Mouse (Mus musculus): ENCODE measurements around the gene C8g.
A peak's percentile ranks its signal among the peaks of the same experiment; 100 is the strongest.

The C8g gene

GRCm38 (mm10) chr2:25500071-25500575 is 1.4 kb downstream of the C8g start:
- peak; percentile 8 to 63 for DNase-seq

- no peak for DNase-seq
Observed at GRCm38 (mm10) chr2:25498622-25499478, 2.7 kb downstream of the C8g start.

GRCm38 (mm10) chr2:25497846-25498575 is 3.5 kb downstream of the C8g start:
- no peak for DNase-seq

- DNase-seq = peak in 1 of 2 experiments; percentile 28
Observed at GRCm38 (mm10) chr2:25496462-25496861, 5.1 kb downstream of the C8g start.

- peak; percentile 47 to 66 for DNase-seq
Observed at GRCm38 (mm10) chr2:25493476-25493961, 8.0 kb downstream of the C8g start, which contains the start of gene Lcn12. Gene Lcn12 (minus strand): TSS chr2:25493911.

GRCm38 (mm10) chr2:25492988-25493387 is 8.5 kb downstream of the C8g start:
- no peak for DNase-seq

- no peak for DNase-seq
Observed at GRCm38 (mm10) chr2:25488671-25489068, 12.8 kb downstream of the C8g start.

- DNase-seq = no peak
Observed at GRCm38 (mm10) chr2:25487965-25488670, 13.4 kb downstream of the C8g start.

GRCm38 (mm10) chr2:25484901-25485647 is 16.4 kb downstream of the C8g start:
- peak; percentile 63 to 88 for DNase-seq

GRCm38 (mm10) chr2:25482969-25483368 is 18.6 kb downstream of the C8g start:
- peak; percentile 59 to 70 for DNase-seq

GRCm38 (mm10) chr2:25480541-25480940 is 21.0 kb downstream of the C8g start:
- DNase-seq = no peak

GRCm38 (mm10) chr2:25479551-25480311 is 21.8 kb downstream of the C8g start:
- DNase-seq = no peak

GRCm38 (mm10) chr2:25477967-25478675 is 23.4 kb downstream of the C8g start:
- DNase-seq = peak; percentile 43 to 85

- DNase-seq = no peak
Observed at GRCm38 (mm10) chr2:25477541-25477940, 24.0 kb downstream of the C8g start.

GRCm38 (mm10) chr2:25472550-25472949 is 29.0 kb downstream of the C8g start:
- DNase-seq = no peak

GRCm38 (mm10) chr2:25469969-25470368 is 31.6 kb downstream of the C8g start, which contains the start of gene Ptgds:
Gene Ptgds (minus strand): TSS chr2:25470046.
- DNase-seq = no peak

GRCm38 (mm10) chr2:25468962-25469915 is 32.3 kb downstream of the C8g start:
- peak; percentile 60 to 79 for DNase-seq

GRCm38 (mm10) chr2:25467606-25468303 is 33.8 kb downstream of the C8g start:
- no peak for DNase-seq
